Mouse (Mus musculus): ENCODE measurements at regions not wholly inside any gene's neighbourhood (a gene's known extent, or its start where the extent isn't known, plus 50 kb on each side); places are given as distances from the start of the nearest gene placed in this dataset.

DNA sequence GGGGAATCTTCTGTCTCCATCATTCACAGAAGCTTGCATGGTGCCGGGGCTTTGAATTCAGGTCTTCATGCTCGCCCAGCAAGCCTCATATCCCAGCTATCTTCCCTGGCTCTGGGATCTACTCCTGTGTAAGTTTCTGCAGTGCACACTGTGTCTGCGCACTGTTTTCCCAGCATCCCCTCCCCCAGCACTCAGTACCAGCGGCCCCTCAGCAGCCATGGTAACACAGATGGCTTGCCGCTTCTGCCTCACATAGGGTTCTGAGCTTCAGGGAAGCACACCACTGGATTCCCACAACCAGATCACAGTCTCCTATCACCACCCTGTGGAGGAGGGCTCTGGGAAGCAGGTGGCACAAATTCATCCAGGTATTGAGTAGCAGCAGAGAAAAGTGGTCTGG, 187.7 kb downstream of the Sh3bp4 start:
- TF ChIP-seq EP300 (IDR thresholded peaks at IDR 0.05; ENCODE audit: low read depth) (no peak), CTCF (IDR thresholded peaks at IDR 0.05; ENCODE audit: low read depth) (no peak)
